Mouse (Mus musculus): ENCODE results near the gene Asphd1. TPM values are rescaled to one million over a fixed set of nuclear protein-coding genes. Genes with fewer than 3 reads are reported as not detected.

The Asphd1 gene
- total RNA-seq, 2 experiments from 2014 or later, result 35.2 to 38.6 TPM

- peak in 1 of 2 experiments; percentile 31 for DNase-seq (ENCODE audit: low spot score in 2 of 2)
Measured at GRCm38 (mm10) chr7:126897390-126898101, 51.8 kb downstream of the Asphd1 start.

GRCm38 (mm10) chr7:126896912-126897311 lies 52.5 kb downstream of the Asphd1 start:
- DNase-seq (ENCODE audit: low spot score in 2 of 2), result no peak

Other genes with a start within 250 kb of the Asphd1 start
- 100 to 1,000 TPM; 131 to 141 TPM for gene Coro1a, start 241.8 kb downstream of the Asphd1 start, total RNA-seq (2021)
- 100 to 1,000 TPM; 137 to 142 TPM for gene Mapk3, start 190.0 kb downstream of the Asphd1 start, total RNA-seq (2021)
- 1 to 10 TPM; 2.2 to 2.5 TPM for gene Gdpd3, start 183.2 kb downstream of the Asphd1 start, total RNA-seq (2021)
- gene Ypel3, start 172.6 kb downstream of the Asphd1 start, total RNA-seq (2021), result 100 to 1,000 TPM; 195 to 196 TPM
- gene Tbx6, start 168.1 kb downstream of the Asphd1 start, total RNA-seq (2021), result under 1 TPM; 0.53 to 0.57 TPM
- 10 to 100 TPM; 49.0 to 51.8 TPM for gene Ppp4c, start 157.1 kb downstream of the Asphd1 start, total RNA-seq (2021)
- 100 to 1,000 TPM; 109 to 112 TPM for gene Fam57b, start 151.9 kb downstream of the Asphd1 start, total RNA-seq (2021)
- not detected for gene 4930451I11Rik, start 117.9 kb downstream of the Asphd1 start, total RNA-seq (2021)
- gene Doc2a, start 102.2 kb downstream of the Asphd1 start, total RNA-seq (2021), result 10 to 100 TPM; 22.8 to 25.8 TPM
- gene Hirip3, start 87.6 kb downstream of the Asphd1 start, total RNA-seq (2021), result 10 to 100 TPM; 27.6 to 34.7 TPM
- gene Ino80e, start 87.2 kb downstream of the Asphd1 start, total RNA-seq (2021), result 10 to 100 TPM; 46.1 to 50.1 TPM
- 100 to 1,000 TPM; 141 to 147 TPM for gene Taok2, start 64.9 kb downstream of the Asphd1 start, total RNA-seq (2021)
- gene Tmem219, start 26.7 kb downstream of the Asphd1 start, total RNA-seq (2021), result 10 to 100 TPM; 25.2 to 27.5 TPM
- 100 to 1,000 TPM; 140 to 145 TPM for gene Kctd13, start 20.7 kb downstream of the Asphd1 start, total RNA-seq (2021)
- 100 to 1,000 TPM; 316 to 335 TPM for gene Sez6l2, start 981 bp upstream of the Asphd1 start, total RNA-seq (2021)
- 100 to 1,000 TPM; 159 to 165 TPM for gene Cdipt, start 26.3 kb upstream of the Asphd1 start, total RNA-seq (2021)
- gene Cdiptos, start 26.5 kb upstream of the Asphd1 start, total RNA-seq (2021), result under 1 TPM; 0.30 to 0.79 TPM
- gene Mvp, start 65.0 kb upstream of the Asphd1 start, total RNA-seq (2021), result 1 to 10 TPM; 5.8 to 6.3 TPM
- gene Pagr1b, start 66.9 kb upstream of the Asphd1 start, total RNA-seq (2021), result 1 to 10 TPM in 1 of 2 experiments, not detected in 1; 2.0 TPM
- 10 to 100 TPM; 21.2 to 27.3 TPM for gene Pagr1a, start 67.8 kb upstream of the Asphd1 start, total RNA-seq (2021)
- gene Gm42742, start 71.5 kb upstream of the Asphd1 start, total RNA-seq (2021), result 10 to 100 TPM; 34.0 to 35.5 TPM
- gene Prrt2, start 71.6 kb upstream of the Asphd1 start, total RNA-seq (2021), result 100 to 1,000 TPM; 184 to 201 TPM
- gene Maz, start 77.5 kb upstream of the Asphd1 start, total RNA-seq (2021), result 100 to 1,000 TPM; 270 to 285 TPM
- gene Kif22, start 92.9 kb upstream of the Asphd1 start, total RNA-seq (2021), result 10 to 100 TPM; 11.1 to 15.3 TPM
- gene Zg16, start 137.7 kb upstream of the Asphd1 start, total RNA-seq (2021), result not detected
- 1 to 10 TPM; 1.1 to 2.7 TPM for gene AI467606, start 141.8 kb upstream of the Asphd1 start, total RNA-seq (2021)
- gene Qprt, start 172.6 kb upstream of the Asphd1 start, total RNA-seq (2021), result under 1 TPM; 0.19 to 0.76 TPM
- gene Spn, start 188.2 kb upstream of the Asphd1 start, total RNA-seq (2021), result under 1 TPM; 0.65 to 0.95 TPM
- gene Cd2bp2, start 246.5 kb upstream of the Asphd1 start, total RNA-seq (2021), result 10 to 100 TPM; 75.1 to 77.0 TPM